Mouse (Mus musculus): ENCODE results near the gene Ndufab1. TPM values are rescaled to one million over a fixed set of nuclear protein-coding genes. Genes with fewer than 3 reads are reported as not detected.
"Not testable (repeated sequence)": the region's sequence is repeated elsewhere in the genome, so short reads cannot be mapped to it uniquely, and the experiment has no call there.

The Ndufab1 gene
- polyA plus RNA-seq, 1 experiment from 2014 or later, result 584 TPM

DNA sequence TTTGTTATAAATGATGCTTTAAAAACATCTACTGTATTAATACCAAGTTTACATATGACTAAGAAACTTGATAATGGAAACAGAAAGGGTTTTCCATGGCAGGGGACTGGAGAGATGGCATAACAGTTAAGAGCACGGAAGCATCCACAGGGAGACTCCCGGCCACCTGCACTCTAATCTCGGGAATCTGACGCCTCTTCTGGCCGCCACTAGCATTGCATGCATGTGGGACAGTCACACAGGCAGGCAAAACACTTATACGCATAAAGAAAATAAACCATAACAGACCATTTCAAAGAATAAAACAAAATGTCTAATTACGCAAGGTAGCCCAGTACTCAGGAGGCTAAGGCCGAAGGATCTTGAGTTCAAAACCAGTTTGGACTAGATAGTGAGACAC, 23.9 kb upstream of the Ndufab1 start:
- no peak overlapping the region for H3K9ac ChIP-seq (ENCODE audit: low read length)
- H3K4me2 ChIP-seq (ENCODE audit: low read depth, low read length), result no peak overlapping the region
- no peaks in the 10 kb centered on the region for H3K27me3 ChIP-seq (ENCODE audit: control insufficient read depth, insufficient read depth, low read depth, low read length)
- no peaks in the 10 kb centered on the region for H3K4me1 ChIP-seq (replicated peaks; ENCODE audit: control insufficient read depth, insufficient read depth, low read length)
- 71% methylated on average over 8 of the region's 8 CpGs for WGBS
- ATAC-seq (ENCODE audit: low read depth), result no peak
- no peak overlapping the region for H3K4me3 ChIP-seq (ENCODE audit: low read length)
- H3K9me3 ChIP-seq (ENCODE audit: control insufficient read depth, low read length), result no peaks in the 10 kb centered on the region
- H3K36me3 ChIP-seq (ENCODE audit: control insufficient read depth, insufficient read depth, low read length), result peaks cover 13% of the 10 kb centered on the region; the same call in 1 of the 2 replicates
- H3K27ac ChIP-seq (ENCODE audit: low read length), result no peak overlapping the region

DNA sequence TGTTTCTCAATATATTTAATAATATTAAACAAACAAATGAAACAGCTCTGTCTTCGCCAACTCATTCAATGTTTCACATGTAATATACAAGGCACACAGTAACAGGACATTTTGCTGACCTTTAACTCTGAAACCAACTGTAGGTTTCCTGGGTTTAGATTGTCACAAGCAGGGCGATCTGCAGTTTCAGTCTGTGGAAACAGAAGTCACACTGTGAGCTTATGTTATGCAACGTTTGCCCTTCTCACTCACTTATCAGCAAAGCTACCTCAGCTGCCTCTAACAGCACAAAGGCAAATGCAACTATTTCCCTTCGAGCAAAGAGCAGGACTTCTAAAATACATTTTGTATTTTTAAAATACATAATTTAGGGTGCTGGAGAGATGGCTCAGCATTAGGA, 21.8 kb upstream of the Ndufab1 start:
- no peak overlapping the region for H3K27ac ChIP-seq (ENCODE audit: low read length)
- H3K36me3 ChIP-seq (ENCODE audit: control insufficient read depth, insufficient read depth, low read length), result peaks cover 14% of the 10 kb centered on the region; the same call in 1 of the 2 replicates
- no peaks in the 10 kb centered on the region for H3K4me1 ChIP-seq (replicated peaks; ENCODE audit: control insufficient read depth, insufficient read depth, low read length)
- no peaks in the 10 kb centered on the region for H3K9me3 ChIP-seq (ENCODE audit: control insufficient read depth, low read length)
- no peak overlapping the region for H3K4me2 ChIP-seq (ENCODE audit: low read depth, low read length)
- ATAC-seq (ENCODE audit: low read depth), result no peak
- 76% methylated on average over 4 of the region's 4 CpGs for WGBS
- H3K27me3 ChIP-seq (ENCODE audit: control insufficient read depth, insufficient read depth, low read depth, low read length), result no peaks in the 10 kb centered on the region
- H3K4me3 ChIP-seq (ENCODE audit: low read length), result no peak overlapping the region
- H3K9ac ChIP-seq (ENCODE audit: low read length), result no peak overlapping the region

DNA sequence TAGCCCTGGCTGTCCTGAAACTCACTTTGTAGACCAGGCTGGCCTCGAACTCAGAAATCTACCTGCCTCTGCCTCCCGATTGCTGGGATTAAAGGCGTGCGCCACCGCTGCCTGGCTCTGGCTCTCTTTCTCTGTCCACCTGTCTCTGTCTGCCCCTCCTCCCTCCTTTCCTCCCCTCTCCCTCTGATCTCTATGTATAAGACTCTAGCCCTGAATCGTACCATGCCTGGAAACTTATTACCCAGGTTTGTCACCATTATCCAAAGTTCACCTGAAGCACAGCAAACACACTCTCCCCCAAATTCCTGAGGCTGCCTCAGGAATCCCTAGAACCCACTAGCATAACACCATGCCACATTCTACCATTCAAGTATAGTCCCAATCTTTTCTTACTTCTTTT, 6.5 kb upstream of the Ndufab1 start:
- ATAC-seq (ENCODE audit: low read depth), result no peak
- 86% methylated on average over 6 of the region's 6 CpGs for WGBS
- H3K27ac ChIP-seq (ENCODE audit: low read length), result no peak overlapping the region
- H3K4me1 ChIP-seq (replicated peaks; ENCODE audit: control insufficient read depth, insufficient read depth, low read length), result no peaks in the 10 kb centered on the region
- no peaks in the 10 kb centered on the region for H3K27me3 ChIP-seq (ENCODE audit: control insufficient read depth, insufficient read depth, low read depth, low read length)
- no peaks in the 10 kb centered on the region for H3K9me3 ChIP-seq (ENCODE audit: control insufficient read depth, low read length)
- H3K9ac ChIP-seq (ENCODE audit: low read length), result no peak overlapping the region
- H3K4me2 ChIP-seq (ENCODE audit: low read depth, low read length), result no peak overlapping the region
- H3K36me3 ChIP-seq (ENCODE audit: control insufficient read depth, insufficient read depth, low read length), result peaks cover 11% of the 10 kb centered on the region
- no peak overlapping the region for H3K4me3 ChIP-seq (ENCODE audit: low read length)

DNA sequence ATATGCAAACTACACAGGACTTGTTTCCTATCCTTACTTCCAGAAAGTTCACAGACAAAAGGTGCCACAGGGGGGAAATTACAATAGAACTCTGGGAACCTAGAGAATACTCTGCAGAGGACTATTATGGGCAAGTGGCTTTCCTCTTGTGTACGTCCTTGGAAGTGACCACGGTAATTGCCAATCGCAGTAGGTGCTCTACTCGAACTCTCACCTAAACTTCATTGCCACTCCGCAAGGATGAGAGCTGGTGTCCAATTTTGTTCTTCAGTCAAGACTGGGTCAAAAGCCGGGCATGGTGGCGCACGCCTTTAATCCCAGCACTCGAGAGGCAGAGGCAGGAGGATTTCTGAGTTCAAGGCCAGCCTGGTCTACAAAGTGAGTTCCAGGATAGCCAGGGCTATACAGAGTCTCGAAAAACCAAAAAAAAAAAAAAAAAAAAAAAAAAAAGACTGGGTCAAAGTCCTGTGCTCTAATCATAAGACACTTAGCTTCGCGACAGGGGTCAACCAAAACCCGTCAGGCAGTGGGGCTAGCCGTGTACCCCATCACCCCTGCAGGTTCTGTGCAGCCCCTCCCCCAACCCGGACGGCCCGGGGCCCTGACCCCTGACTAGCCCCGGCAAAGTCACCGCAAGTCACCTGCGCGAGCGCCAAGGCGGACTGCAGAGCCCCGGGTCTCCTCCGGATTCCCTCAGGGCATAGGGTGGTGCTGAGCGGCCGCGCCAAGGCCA, 506 bp downstream of the Ndufab1 start:
- H3K9me3 ChIP-seq (ENCODE audit: control insufficient read depth, low read length); H3K27me3 ChIP-seq (ENCODE audit: control insufficient read depth, insufficient read depth, low read depth, low read length): not testable (repeated sequence)
- peak; percentile 76 for ATAC-seq (ENCODE audit: low read depth)
- peak overlapping the region; percentile 88 for H3K9ac ChIP-seq (ENCODE audit: low read length)
- H3K4me2 ChIP-seq (ENCODE audit: low read depth, low read length), result peak overlapping the region; percentile 94
- H3K27ac ChIP-seq (ENCODE audit: low read length), result 0 out of 2 replicates have a peak overlapping the region, but pooled peaks have one; percentile 46
- H3K4me1 ChIP-seq (replicated peaks; ENCODE audit: control insufficient read depth, insufficient read depth, low read length), result peaks cover 11% of the 10 kb centered on the region
- H3K36me3 ChIP-seq (ENCODE audit: control insufficient read depth, insufficient read depth, low read length), result peaks cover 14% of the 10 kb centered on the region
- WGBS, result 4% methylated on average over 25 of the region's 28 CpGs
- peak overlapping the region; percentile 73 for H3K4me3 ChIP-seq (ENCODE audit: low read length)

DNA sequence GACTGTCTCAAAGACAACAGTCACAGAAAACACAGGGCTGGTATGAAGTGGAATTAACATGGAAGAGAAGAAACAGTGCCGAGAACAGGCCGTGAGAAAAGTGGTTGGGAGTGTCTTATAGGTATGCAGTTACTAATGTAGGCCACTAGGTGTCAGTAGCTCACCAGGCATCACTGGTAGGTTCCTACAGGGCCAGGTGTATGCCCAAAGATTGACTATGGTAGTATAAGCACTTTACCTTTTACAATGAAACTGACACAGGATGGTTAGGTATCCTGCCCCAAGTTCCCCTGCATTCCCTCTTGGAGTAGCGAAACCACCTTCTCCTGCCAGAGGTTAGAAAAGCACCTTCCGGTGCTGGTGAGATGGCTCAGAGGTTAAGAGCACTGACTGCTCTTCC, 2.5 kb downstream of the Ndufab1 start:
- peaks cover 11% of the 10 kb centered on the region for H3K4me1 ChIP-seq (replicated peaks; ENCODE audit: control insufficient read depth, insufficient read depth, low read length)
- H3K4me2 ChIP-seq (ENCODE audit: low read depth, low read length), result no peak overlapping the region
- no peak overlapping the region for H3K9ac ChIP-seq (ENCODE audit: low read length)
- ATAC-seq (ENCODE audit: low read depth), result no peak
- no peak overlapping the region for H3K4me3 ChIP-seq (ENCODE audit: low read length)
- no peaks in the 10 kb centered on the region for H3K27me3 ChIP-seq (ENCODE audit: control insufficient read depth, insufficient read depth, low read depth, low read length)
- no peak overlapping the region for H3K27ac ChIP-seq (ENCODE audit: low read length)
- H3K9me3 ChIP-seq (ENCODE audit: control insufficient read depth, low read length), result no peaks in the 10 kb centered on the region
- peaks cover 33% of the 10 kb centered on the region for H3K36me3 ChIP-seq (ENCODE audit: control insufficient read depth, insufficient read depth, low read length)
- WGBS, result 58% methylated on average over 4 of the region's 4 CpGs

DNA sequence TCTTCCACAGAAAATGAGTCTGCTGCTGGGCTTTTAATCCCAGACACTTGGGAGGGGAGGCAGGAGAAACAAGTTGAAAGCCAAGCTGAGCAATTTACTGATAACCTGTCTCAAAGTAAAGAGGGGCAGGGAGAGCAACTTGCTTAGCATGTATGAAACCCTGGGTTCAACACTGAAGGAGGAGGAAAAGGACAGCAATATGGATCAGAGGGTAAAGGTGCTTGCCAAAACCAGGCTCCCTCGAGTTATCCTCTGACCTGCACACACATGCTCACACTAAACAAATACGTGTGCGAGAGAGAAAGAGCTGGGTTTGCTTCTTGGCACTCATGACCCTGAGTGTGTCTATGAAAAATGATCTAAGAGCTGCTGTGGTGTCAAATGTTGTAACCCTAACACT, 3.7 kb downstream of the Ndufab1 start:
- Histone ChIP-seq H3K9me3 (ENCODE audit: control insufficient read depth, low read length) (no peaks in the 10 kb centered on the region), H3K9ac (ENCODE audit: low read length) (no peak overlapping the region), H3K27me3 (ENCODE audit: control insufficient read depth, insufficient read depth, low read depth, low read length) (no peaks in the 10 kb centered on the region), H3K36me3 (ENCODE audit: control insufficient read depth, insufficient read depth, low read length) (peaks cover 39% of the 10 kb centered on the region), H3K4me3 (ENCODE audit: low read length) (no peak overlapping the region), H3K4me1 (replicated peaks; ENCODE audit: control insufficient read depth, insufficient read depth, low read length) (peaks cover 11% of the 10 kb centered on the region), H3K27ac (ENCODE audit: low read length) (no peak overlapping the region), H3K4me2 (ENCODE audit: low read depth, low read length) (no peak overlapping the region)
- WGBS, result 80% methylated on average over 3 of the region's 3 CpGs
- ATAC-seq (ENCODE audit: low read depth), result no peak

DNA sequence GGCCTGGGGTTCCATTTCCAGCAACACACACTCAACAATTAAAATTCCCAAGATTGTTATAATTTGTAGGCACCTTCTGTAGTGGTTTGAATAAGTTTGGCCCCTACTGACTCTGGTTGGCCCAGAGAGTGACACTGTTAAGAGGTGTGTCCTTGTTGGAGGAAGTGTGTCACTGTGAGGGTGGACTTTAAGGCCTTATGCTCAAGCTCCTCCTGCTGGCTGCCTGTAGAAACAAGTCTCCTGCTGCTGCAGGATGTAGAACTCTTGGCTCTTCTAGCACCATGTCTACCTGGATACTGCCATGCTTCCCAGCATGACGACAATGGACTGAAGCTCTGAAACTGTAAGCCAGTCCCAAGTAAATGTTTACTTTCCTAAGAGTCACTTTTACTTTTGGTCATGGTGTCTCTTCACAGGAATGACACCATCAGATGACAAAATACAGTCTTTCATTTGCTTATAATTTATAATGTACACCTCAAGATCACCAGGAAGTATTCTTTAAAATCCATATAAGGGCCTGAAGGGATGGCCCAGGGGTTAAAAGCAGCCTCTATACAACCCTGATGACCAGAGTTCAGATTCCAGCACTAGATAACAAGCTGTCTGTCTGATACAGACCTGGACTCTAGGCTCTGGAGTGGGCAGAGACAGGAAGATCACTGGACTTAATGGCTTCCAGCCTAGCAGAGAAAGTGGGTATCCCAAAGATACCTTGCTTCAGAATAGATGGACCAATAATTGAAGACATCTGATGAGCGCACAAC, 6.9 kb downstream of the Ndufab1 start:
- H3K4me3 ChIP-seq (ENCODE audit: low read length), result no peak overlapping the region
- 86% methylated on average over 2 of the region's 2 CpGs for WGBS
- H3K27me3 ChIP-seq (ENCODE audit: control insufficient read depth, insufficient read depth, low read depth, low read length), result no peaks in the 10 kb centered on the region
- H3K4me1 ChIP-seq (replicated peaks; ENCODE audit: control insufficient read depth, insufficient read depth, low read length), result no peaks in the 10 kb centered on the region
- no peak overlapping the region for H3K27ac ChIP-seq (ENCODE audit: low read length)
- H3K36me3 ChIP-seq (ENCODE audit: control insufficient read depth, insufficient read depth, low read length), result peaks cover 61% of the 10 kb centered on the region
- no peaks in the 10 kb centered on the region for H3K9me3 ChIP-seq (ENCODE audit: control insufficient read depth, low read length)
- ATAC-seq (ENCODE audit: low read depth), result no peak
- no peak overlapping the region for H3K4me2 ChIP-seq (ENCODE audit: low read depth, low read length)
- H3K9ac ChIP-seq (ENCODE audit: low read length), result no peak overlapping the region

DNA sequence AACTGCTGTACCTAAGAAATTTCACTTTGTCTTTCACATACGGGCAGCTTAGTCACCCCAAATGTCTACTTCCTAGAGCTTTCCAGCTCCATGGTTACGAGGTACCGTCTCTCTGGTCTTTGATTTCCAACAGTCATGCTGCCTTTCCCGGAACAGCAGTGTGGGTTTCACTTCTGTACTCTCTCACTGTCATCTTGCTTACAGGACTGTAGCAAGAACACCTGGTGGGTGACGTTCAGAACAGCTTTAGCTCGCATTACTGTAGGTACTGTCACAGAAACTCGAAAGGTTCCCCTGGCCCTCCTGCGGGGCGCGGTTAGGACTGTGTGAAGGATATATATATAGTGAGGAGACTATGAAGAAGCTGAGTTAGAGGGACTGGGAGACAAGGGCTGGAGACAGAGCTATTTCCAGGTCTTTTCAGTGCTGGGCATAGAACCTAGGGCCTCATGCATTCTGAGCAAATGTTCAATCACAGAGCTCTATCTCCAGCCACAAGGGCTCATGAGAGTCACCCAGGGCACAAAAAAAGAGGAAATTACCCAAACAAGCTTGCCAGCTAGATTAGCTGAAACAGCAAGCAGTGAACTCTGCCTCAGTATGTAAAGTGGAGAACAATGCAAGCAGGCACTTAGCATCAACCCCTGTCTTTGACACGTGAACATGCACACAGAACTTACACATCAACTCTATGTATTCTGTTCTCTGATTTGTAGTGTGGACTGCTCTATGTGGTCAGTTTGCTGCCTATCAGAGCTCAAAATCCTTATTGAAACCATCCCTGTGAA, 14.3 kb downstream of the Ndufab1 start:
- Histone ChIP-seq H3K4me1 (replicated peaks; ENCODE audit: control insufficient read depth, insufficient read depth, low read length) (no peaks in the 10 kb centered on the region), H3K4me3 (ENCODE audit: low read length) (no peak overlapping the region), H3K36me3 (ENCODE audit: control insufficient read depth, insufficient read depth, low read length) (peaks cover 50% of the 10 kb centered on the region), H3K9me3 (ENCODE audit: control insufficient read depth, low read length) (no peaks in the 10 kb centered on the region), H3K27ac (ENCODE audit: low read length) (no peak overlapping the region), H3K9ac (ENCODE audit: low read length) (no peak overlapping the region), H3K4me2 (ENCODE audit: low read depth, low read length) (no peak overlapping the region), H3K27me3 (ENCODE audit: control insufficient read depth, insufficient read depth, low read depth, low read length) (no peaks in the 10 kb centered on the region)
- 85% methylated on average over 11 of the region's 11 CpGs for WGBS
- ATAC-seq (ENCODE audit: low read depth), result no peak

DNA sequence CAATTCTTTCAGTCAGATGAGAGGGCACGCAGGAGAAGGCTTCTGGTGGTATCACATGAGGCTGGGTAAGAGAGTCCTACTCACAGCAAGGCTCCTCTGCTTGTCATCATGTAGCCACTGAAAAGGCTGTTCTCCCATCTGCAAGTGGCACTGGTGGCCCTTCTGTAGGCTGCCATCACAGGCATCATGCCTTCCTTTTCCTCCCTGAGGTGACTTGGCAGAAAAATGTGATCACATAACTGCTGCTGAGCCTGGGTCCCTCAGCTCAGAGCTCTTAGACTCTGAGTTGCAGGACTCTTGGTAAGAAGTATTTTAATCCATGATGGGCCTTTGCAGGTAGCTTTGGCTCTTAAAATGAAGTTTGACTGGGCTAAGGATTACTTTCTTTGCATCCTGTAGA, 20.6 kb downstream of the Ndufab1 start:
- H3K36me3 ChIP-seq (ENCODE audit: control insufficient read depth, insufficient read depth, low read length), result peaks cover 41% of the 10 kb centered on the region
- WGBS, result 95% methylated on average over 1 of the region's 1 CpGs
- ATAC-seq (ENCODE audit: low read depth), result no peak

More for the DNA sequence above, 20.6 kb downstream of the Ndufab1 start:
- Histone ChIP-seq H3K4me2 (ENCODE audit: low read depth, low read length) (no peak overlapping the region), H3K9me3 (ENCODE audit: control insufficient read depth, low read length) (no peaks in the 10 kb centered on the region), H3K9ac (ENCODE audit: low read length) (no peak overlapping the region), H3K4me3 (ENCODE audit: low read length) (no peak overlapping the region), H3K4me1 (replicated peaks; ENCODE audit: control insufficient read depth, insufficient read depth, low read length) (no peaks in the 10 kb centered on the region), H3K27me3 (ENCODE audit: control insufficient read depth, insufficient read depth, low read depth, low read length) (no peaks in the 10 kb centered on the region), H3K27ac (ENCODE audit: low read length) (no peak overlapping the region)

All from lung, embryonic 16.5 days (tissue).